Mouse (Mus musculus) intestine, embryonic 14.5 days (tissue): ENCODE measurements around the gene Fcgr2b. TPM values are rescaled to one million over a fixed set of nuclear protein-coding genes. Genes with fewer than 3 reads are reported as not detected.

ENCODE experiments used
- ATAC-seq: fragments of 200-750 bp; cut with Nextera tagmentation; replicated peaks from 2 replicates; pipeline ENCODE4 v1.8.0; 2017; ENCODE audit warnings: low read depth, moderate number of reproducible peaks, moderate TSS enrichment, moderate library complexity; ENCODE audit not compliant: low FRiP score, low TSS enrichment
- DNase-seq: peaks from one replicate; pipeline ENCODE4 v3.0.0-alpha.2; 2018; ENCODE audit warnings: low spot score
- H3K27ac ChIP-seq: fragments of 300-500 bp; sonication (generic); 2 replicates; pipeline ENCODE4 v1.5.1; 2014; ENCODE audit warnings: low read depth, mild to moderate bottlenecking, control low read depth
- H3K27me3 ChIP-seq: fragments of 300-500 bp; sonication (generic); replicated peaks from 2 replicates; pipeline ENCODE4 v1.6.1; 2014; ENCODE audit warnings: low read length, control low read depth; ENCODE audit not compliant: control insufficient read depth, insufficient read depth
- H3K36me3 ChIP-seq: fragments of 300-500 bp; sonication (generic); 2 replicates; pipeline ENCODE4 v1.6.1; 2014; ENCODE audit warnings: low read length, control low read depth; ENCODE audit not compliant: control insufficient read depth, insufficient read depth
- H3K4me1 ChIP-seq: fragments of 300-500 bp; sonication (generic); replicated peaks from 2 replicates; pipeline ENCODE4 v1.6.1; 2014; ENCODE audit warnings: low read length, control low read depth, mixed read lengths; ENCODE audit not compliant: control insufficient read depth, insufficient read depth
- H3K4me2 ChIP-seq: fragments of 300-500 bp; sonication (generic); 2 replicates; pipeline ENCODE4 v1.6.1; 2014; ENCODE audit warnings: low read length
- H3K4me3 ChIP-seq: fragments of 300-500 bp; sonication (generic); 2 replicates; pipeline ENCODE4 v1.5.1; 2014; ENCODE audit warnings: low read depth, low read length, control low read depth, mixed read lengths
- H3K9ac ChIP-seq: fragments of 300-500 bp; sonication (generic); 2 replicates; pipeline ENCODE4 v1.6.1; 2014; ENCODE audit warnings: mild to moderate bottlenecking, low read length
- H3K9me3 ChIP-seq: fragments of 300-500 bp; sonication (generic); 2 replicates; pipeline ENCODE4 v1.6.1; 2016; ENCODE audit warnings: low read length, control low read depth; ENCODE audit not compliant: control insufficient read depth
- WGBS: fragments of 180-500 bp; shearing (Covaris S2); extraction: QIAGEN DNeasy Blood & Tissue Kit; methylation state at CpG from one replicate; pipeline ENCODE4 v1.1.7; 2014; 5-methylcytosine and 5-hydroxymethylcytosine counted together
- polyA plus RNA-seq: library from polyadenylated mRNA; unstranded; fragments of >200 nt; fragmentation: Nextera tagmentation; extraction: Ambion mirVana; gene quantifications from 2 replicates; pipeline ENCODE4 v1.2.1, GENCODE M21; 2014

Fcgr2b gene
- polyA plus RNA-seq, 1 experiment from 2014 or later, result 1.1 TPM

GRCm38 (mm10) chr1:171005586-171005985 is 29.2 kb upstream of the Fcgr2b start:
- no peak for ATAC-seq
- Histone ChIP-seq H3K27me3 (no peaks in the 10 kb centered on the region), H3K9me3 (0 out of 2 replicates have a peak, but pooled peaks cover 5% of the 10 kb centered on the region), H3K9ac (no peak overlapping the region), H3K4me3 (no peak overlapping the region), H3K27ac (no peak overlapping the region), H3K4me2 (no peak overlapping the region), H3K36me3 (no peaks in the 10 kb centered on the region), H3K4me1 (no peaks in the 10 kb centered on the region)
- no peak for DNase-seq

- no peak overlapping the region for H3K9ac ChIP-seq
- no peak overlapping the region for H3K4me3 ChIP-seq
- no peak for DNase-seq
- H3K9me3 ChIP-seq, result 0 out of 2 replicates have a peak, but pooled peaks cover 5% of the 10 kb centered on the region
- WGBS, result 59% methylated on average over 6 of the region's 6 CpGs
- H3K4me2 ChIP-seq, result no peak overlapping the region
- no peak overlapping the region for H3K27ac ChIP-seq
- no peaks in the 10 kb centered on the region for H3K27me3 ChIP-seq
- no peak for ATAC-seq
- H3K4me1 ChIP-seq, result no peaks in the 10 kb centered on the region
- no peaks in the 10 kb centered on the region for H3K36me3 ChIP-seq
These were observed 28.7 kb upstream of the Fcgr2b start for GRCm38 (mm10) chr1:171005081-171005480.

GRCm38 (mm10) chr1:170999811-171000210 is 23.5 kb upstream of the Fcgr2b start:
- ATAC-seq, result no peak

GRCm38 (mm10) chr1:170997756-170998655 is 21.7 kb upstream of the Fcgr2b start:
- Histone ChIP-seq H3K4me3 (0 out of 2 replicates have a peak overlapping the region, but pooled peaks have one; percentile 8), H3K27ac (no peak overlapping the region), H3K9ac (no peak overlapping the region), H3K27me3 (no peaks in the 10 kb centered on the region), H3K4me1 (no peaks in the 10 kb centered on the region), H3K9me3 (no peaks in the 10 kb centered on the region), H3K36me3 (no peaks in the 10 kb centered on the region), H3K4me2 (peak overlapping the region; percentile 35)
- DNase-seq (no peak), ATAC-seq (no peak)
- WGBS, result 55% methylated on average over 21 of the region's 21 CpGs

More at GRCm38 (mm10) chr1:170999811-171000210, 23.5 kb upstream of the Fcgr2b start:
- H3K9me3 ChIP-seq, result no peaks in the 10 kb centered on the region
- no peak overlapping the region for H3K4me2 ChIP-seq
- no peaks in the 10 kb centered on the region for H3K36me3 ChIP-seq
- H3K4me3 ChIP-seq, result no peak overlapping the region
- H3K27me3 ChIP-seq, result no peaks in the 10 kb centered on the region
- no peak overlapping the region for H3K27ac ChIP-seq
- DNase-seq, result no peak
- H3K9ac ChIP-seq, result no peak overlapping the region
- H3K4me1 ChIP-seq, result no peaks in the 10 kb centered on the region

- WGBS, result 43% methylated on average over 3 of the region's 3 CpGs
- no peak; the same call in 1 of the 2 replicates for ATAC-seq
These were observed 20.4 kb upstream of the Fcgr2b start for GRCm38 (mm10) chr1:170996753-170997152.

GRCm38 (mm10) chr1:170996034-170996433 is 19.7 kb upstream of the Fcgr2b start:
- ATAC-seq, result no peak
- WGBS, result 84% methylated on average over 3 of the region's 3 CpGs
- no peak overlapping the region for H3K9ac ChIP-seq

More at GRCm38 (mm10) chr1:170996753-170997152, 20.4 kb upstream of the Fcgr2b start:
- no peaks in the 10 kb centered on the region for H3K36me3 ChIP-seq
- no peak overlapping the region for H3K4me2 ChIP-seq
- no peak overlapping the region for H3K27ac ChIP-seq
- H3K9me3 ChIP-seq, result no peaks in the 10 kb centered on the region
- no peaks in the 10 kb centered on the region for H3K4me1 ChIP-seq
- DNase-seq, result peak; percentile 63
- no peak overlapping the region for H3K4me3 ChIP-seq
- no peaks in the 10 kb centered on the region for H3K27me3 ChIP-seq
- H3K9ac ChIP-seq, result no peak overlapping the region

GRCm38 (mm10) chr1:170992550-170992949 is 16.2 kb upstream of the Fcgr2b start:
- Histone ChIP-seq H3K9me3 (no peaks in the 10 kb centered on the region), H3K27me3 (no peaks in the 10 kb centered on the region), H3K36me3 (no peaks in the 10 kb centered on the region), H3K4me3 (no peak overlapping the region), H3K4me2 (no peak overlapping the region), H3K9ac (no peak overlapping the region), H3K27ac (no peak overlapping the region), H3K4me1 (no peaks in the 10 kb centered on the region)
- no peak for DNase-seq
- 64% methylated on average over 5 of the region's 5 CpGs for WGBS
- no peak for ATAC-seq

More at GRCm38 (mm10) chr1:170996034-170996433, 19.7 kb upstream of the Fcgr2b start:
- DNase-seq, result no peak
- H3K27me3 ChIP-seq, result no peaks in the 10 kb centered on the region
- H3K4me3 ChIP-seq, result no peak overlapping the region
- no peaks in the 10 kb centered on the region for H3K36me3 ChIP-seq
- H3K4me1 ChIP-seq, result no peaks in the 10 kb centered on the region
- no peak overlapping the region for H3K27ac ChIP-seq
- H3K4me2 ChIP-seq, result no peak overlapping the region
- no peaks in the 10 kb centered on the region for H3K9me3 ChIP-seq

GRCm38 (mm10) chr1:170989656-170990055 is 13.3 kb upstream of the Fcgr2b start:
- Histone ChIP-seq H3K27me3 (no peaks in the 10 kb centered on the region), H3K36me3 (no peaks in the 10 kb centered on the region), H3K4me1 (no peaks in the 10 kb centered on the region), H3K4me3 (no peak overlapping the region), H3K9ac (no peak overlapping the region), H3K27ac (no peak overlapping the region), H3K4me2 (no peak overlapping the region), H3K9me3 (no peaks in the 10 kb centered on the region)
- 73% methylated on average over 9 of the region's 9 CpGs for WGBS
- ATAC-seq (no peak), DNase-seq (no peak)

GRCm38 (mm10) chr1:170985861-170986260 is 9.5 kb upstream of the Fcgr2b start:
- H3K36me3 ChIP-seq, result no peaks in the 10 kb centered on the region
- ATAC-seq (no peak), DNase-seq (no peak)
- no peak overlapping the region for H3K9ac ChIP-seq
- no peak overlapping the region for H3K27ac ChIP-seq
- no peak overlapping the region for H3K4me3 ChIP-seq
- 83% methylated on average over 5 of the region's 5 CpGs for WGBS
- no peaks in the 10 kb centered on the region for H3K9me3 ChIP-seq
- H3K27me3 ChIP-seq, result no peaks in the 10 kb centered on the region
- no peak overlapping the region for H3K4me2 ChIP-seq
- H3K4me1 ChIP-seq, result no peaks in the 10 kb centered on the region
